Mouse (Mus musculus): ENCODE measurements around the gene 1700016C15Rik.

The 1700016C15Rik gene

GRCm38 (mm10) chr1:177717057-177717835, 12.4 kb upstream of the 1700016C15Rik start:
- DNase-seq: no peak

- no peak for DNase-seq
Observed at GRCm38 (mm10) chr1:177718340-177719028, 11.1 kb upstream of the 1700016C15Rik start.

DNA sequence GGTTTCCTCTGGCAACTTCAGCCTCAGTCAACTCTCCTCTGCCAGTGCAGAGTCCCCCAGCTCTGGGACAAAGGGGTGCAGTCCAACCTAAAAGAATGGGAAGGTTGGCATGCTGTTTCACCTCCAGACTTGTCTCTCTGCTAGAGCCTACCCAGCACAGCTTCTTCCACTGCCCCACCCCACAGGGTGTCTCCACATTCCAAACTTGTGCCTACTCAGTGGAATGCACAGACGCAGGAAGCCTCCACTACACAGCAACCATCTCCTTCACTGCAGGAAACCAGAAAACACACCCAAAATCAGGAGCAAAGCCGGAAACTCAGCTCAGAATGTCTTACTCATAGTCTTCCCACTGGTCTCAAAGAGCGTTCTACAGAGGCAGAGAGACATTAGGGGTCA, 10.6 kb upstream of the 1700016C15Rik start:
- no peak for DNase-seq

DNA sequence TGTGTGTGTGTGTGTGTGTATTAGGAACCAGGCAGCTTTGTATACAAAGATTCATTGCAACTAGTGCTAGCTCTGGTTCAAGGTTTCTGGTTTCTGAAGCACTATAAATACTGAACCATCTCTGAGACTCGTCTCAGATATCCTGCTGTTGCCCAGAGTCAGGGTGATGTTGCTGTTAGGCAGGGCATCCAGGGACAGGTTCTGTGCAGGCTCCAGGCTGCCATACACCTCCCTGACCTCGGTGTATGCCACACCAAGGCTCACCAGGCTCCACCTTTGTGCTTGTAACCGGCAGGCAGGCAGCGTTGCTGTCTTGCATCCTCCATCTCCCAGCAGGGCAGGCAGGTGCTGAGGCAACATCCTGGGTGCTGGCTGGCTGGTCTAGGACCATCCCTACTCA, 5.8 kb upstream of the 1700016C15Rik start:
- DNase-seq: no peak

DNA sequence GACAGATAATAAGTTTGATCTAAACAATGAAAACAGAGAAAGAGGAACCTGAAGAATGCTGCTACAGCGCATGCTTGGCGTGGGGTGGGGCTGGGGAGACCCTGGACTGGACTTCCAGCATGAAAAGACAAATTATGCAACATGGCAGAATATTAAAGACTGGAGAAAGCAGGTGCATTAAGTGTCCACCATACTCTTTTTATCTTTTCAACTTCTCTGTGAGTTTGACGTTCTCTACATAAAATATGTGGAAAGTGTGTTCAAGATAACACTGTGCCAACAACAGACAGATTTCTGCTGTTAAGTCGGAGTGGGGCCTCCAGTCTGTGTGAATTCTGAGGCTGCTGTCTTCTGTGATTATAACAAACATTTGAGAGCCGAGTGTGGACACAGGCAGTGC, 2.7 kb upstream of the 1700016C15Rik start:
- no peak for DNase-seq

- no peak for DNase-seq
Observed at GRCm38 (mm10) chr1:177727883-177728525, 1.6 kb upstream of the 1700016C15Rik start.

DNA sequence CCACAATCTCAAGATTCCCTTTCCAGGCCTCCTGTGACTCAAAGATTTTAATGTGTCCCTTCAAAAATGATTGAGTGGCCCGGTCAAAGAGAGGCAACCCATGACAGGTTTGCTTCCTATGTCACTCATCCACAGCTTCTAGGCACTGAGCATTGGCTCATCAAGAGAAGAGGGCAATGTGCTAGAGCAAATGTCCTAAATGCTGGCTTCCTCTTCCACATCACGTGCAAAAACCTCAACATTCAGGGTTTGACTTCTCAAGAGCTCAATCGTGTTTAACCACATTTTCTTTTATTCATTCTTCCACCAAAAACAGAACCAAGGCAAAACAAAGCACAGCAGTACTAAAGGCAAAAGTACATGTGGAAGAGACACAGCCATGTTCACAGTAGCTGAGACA, 2.4 kb downstream of the 1700016C15Rik start:
- DNase-seq: no peak

GRCm38 (mm10) chr1:177737505-177738105, 8.0 kb downstream of the 1700016C15Rik start:
- no peak for DNase-seq

DNA sequence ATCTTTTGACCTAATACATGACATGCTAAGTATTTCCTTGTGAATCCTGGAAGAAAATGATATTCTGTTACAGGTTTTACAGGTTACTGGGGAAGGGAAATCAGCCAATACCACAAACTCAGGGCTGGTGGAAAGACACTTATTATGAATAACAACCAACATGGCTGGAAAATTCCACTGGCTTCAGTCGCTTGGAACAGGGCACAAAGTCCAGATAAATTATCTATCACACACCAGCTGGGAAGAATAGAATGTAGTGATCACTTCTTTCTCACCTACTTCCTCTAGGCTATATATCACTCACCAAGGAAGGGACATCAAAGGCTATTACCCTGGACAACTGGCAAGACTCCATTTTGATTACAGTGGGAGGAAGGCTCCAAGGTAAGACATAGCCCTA, 11.1 kb downstream of the 1700016C15Rik start:
- DNase-seq: no peak

GRCm38 (mm10) chr1:177742119-177742518, 12.5 kb downstream of the 1700016C15Rik start:
- DNase-seq: no peak

GRCm38 (mm10) chr1:177744521-177745325, 15.1 kb downstream of the 1700016C15Rik start:
- no peak for DNase-seq

DNA sequence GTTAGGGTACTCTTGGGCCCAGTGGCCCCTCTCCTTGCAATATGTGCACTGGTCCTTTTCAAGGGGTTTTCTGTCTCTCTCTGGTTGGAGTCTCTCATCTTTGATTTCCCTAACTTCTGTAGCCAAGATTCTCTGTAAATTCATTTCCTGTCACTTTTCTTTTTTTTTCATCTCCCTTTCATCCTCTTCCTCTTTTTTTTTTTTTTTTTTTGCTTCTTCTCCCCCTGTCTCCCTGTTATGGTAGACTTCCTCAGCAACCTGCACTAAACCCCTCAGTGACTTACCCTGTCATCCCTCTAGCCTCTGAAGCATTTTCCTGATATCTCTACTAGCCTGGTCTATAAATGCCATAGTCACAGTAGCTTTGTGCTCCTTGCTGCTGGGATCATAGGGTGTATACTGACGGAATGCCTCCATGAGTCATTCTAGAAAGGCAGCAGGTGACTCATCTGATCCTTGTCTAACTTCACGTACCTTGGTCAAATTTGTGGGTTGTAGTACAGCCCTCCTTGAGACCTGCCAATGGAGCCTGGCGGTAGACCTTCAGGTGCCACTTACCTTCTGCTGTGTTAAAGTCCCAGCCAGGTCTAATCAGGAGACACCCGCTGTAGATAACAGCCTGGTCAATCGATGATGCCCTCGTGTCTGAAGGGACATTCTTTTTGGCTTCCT, 18.4 kb downstream of the 1700016C15Rik start:
- no peak for DNase-seq

DNA sequence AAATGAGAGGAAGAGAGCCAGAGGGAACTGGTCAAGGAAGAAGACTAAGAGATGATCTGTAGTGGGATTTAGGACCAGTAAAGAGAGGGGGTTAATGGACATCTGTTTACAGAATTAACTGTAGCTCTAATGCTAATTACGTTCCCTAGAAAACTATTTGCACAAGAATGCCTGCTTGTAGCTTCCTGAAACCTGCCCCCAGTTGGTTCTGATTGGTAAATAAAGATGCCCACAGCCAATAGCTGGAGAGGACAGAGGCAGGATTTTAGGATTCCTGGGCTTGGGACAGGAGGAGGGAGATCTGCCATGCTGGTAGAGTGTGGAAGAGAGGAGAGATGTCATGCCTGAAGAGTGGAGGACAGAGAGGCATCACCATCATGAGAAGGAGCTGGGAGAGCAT, 23.9 kb downstream of the 1700016C15Rik start:
- DNase-seq: no peak

DNA sequence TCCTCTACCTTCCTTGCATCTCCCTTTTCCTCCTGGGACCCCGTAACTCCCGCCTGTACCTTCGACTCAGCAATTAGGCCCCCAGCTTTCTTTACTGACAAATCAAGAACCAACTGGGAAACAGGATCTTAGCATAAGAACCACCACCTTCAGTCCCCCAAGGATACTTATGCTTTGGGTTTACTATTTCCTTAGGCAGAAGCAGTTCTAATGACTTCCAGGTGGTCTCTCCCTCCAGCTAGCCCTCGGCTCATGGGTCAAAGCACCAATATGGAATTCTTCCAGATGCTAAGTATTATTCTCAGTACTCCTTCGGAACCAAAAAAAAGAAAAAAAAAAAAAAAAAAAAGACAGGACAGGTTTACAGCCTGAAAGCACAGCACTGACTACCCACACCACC, 27.6 kb downstream of the 1700016C15Rik start:
- DNase-seq: no peak

GRCm38 (mm10) chr1:177768931-177769330, 39.3 kb downstream of the 1700016C15Rik start:
- no peak for DNase-seq

- DNase-seq: no peak
Observed at GRCm38 (mm10) chr1:177777397-177777796, 47.8 kb downstream of the 1700016C15Rik start.

DNA sequence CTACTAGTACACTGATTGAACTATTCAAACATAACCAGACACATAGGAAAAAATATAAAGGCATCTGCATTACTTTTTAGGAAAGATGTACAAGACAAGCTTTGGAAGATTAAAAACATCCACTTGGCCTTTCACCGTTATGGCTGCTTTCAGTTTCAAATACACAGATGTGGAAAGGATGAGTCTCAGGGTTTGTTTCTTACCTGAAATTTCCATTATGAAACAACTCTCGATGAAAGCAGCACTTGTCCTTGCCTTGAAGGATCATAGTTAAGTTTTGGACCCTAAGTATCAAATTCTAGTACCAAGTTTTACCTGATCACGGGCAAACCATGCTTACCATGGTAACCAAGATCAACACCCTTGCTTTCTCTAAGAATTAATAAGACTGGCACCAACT, 63.2 kb downstream of the 1700016C15Rik start:
- no peak for DNase-seq

- DNase-seq: peak; percentile 19
Observed at GRCm38 (mm10) chr1:177794866-177795265, 65.3 kb downstream of the 1700016C15Rik start.

DNA sequence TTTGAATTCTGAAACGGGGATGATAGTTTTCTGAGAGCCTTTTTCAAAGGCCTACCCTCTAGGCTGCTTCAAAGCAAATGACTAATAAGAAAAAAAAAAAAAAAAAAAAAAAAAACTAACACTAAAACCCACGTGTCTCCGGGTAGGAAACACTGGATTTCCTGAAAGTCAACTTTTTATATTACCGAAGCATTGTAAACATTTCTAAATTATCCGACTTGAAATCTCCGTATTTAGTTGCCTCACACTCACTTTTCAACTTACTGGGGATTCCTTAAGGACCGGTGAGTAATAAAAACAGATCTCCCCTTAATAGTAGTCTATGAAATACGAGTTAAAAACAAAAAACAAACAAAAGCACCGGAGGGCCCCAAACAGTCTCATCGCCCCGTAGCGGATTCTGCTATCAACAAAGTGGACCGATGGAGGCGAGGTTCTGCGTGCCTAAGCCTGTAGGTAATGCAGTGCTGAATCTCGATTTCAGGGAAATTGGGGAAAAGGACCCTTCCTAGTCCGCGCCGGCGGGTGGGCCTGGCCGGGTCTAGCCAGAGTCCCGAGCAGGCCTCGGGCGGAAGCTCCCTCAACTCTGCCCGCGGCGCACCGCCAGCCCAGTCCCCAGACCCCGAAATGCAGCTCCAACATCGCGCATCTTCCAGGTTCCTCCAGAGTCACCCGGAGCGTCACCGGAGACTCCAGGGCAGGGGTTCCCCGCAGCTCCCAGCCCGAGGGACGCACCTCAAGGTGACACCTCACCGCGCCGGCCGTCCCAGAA, 66.0 kb downstream of the 1700016C15Rik start:
- DNase-seq: peak; percentile 41

GRCm38 (mm10) chr1:177796193-177796939, 66.8 kb downstream of the 1700016C15Rik start, which contains the start of gene Adss:
TSS of gene Adss (minus strand) at chr1:177796511.
- peak; percentile 99 for DNase-seq
